Mouse (Mus musculus) erythroblast, embryonic 14.5 days (primary cell): ENCODE measurements around the gene Kmt2e. TPM values are rescaled to one million over a fixed set of nuclear protein-coding genes. Genes with fewer than 3 reads are reported as not detected.

ENCODE experiments used
- H3K27me3 ChIP-seq: 2 replicates; pipeline ENCODE4 v1.6.1; 2012; ENCODE audit warnings: inconsistent platforms; ENCODE audit not compliant: control insufficient read depth
- H3K36me3 ChIP-seq: 2 replicates; pipeline ENCODE4 v1.6.1; 2012; ENCODE audit warnings: mild to moderate bottlenecking, inconsistent platforms; ENCODE audit not compliant: control insufficient read depth
- H3K4me1 ChIP-seq: 2 replicates; pipeline ENCODE4 v1.6.1; 2012; ENCODE audit warnings: inconsistent platforms; ENCODE audit not compliant: control insufficient read depth
- H3K4me3 ChIP-seq: replicated peaks from 2 replicates; pipeline ENCODE3; 2012; ENCODE audit warnings: moderate library complexity, mild to moderate bottlenecking, inconsistent platforms
- H3K9me3 ChIP-seq: 2 replicates; pipeline ENCODE4 v1.6.1; 2012; ENCODE audit warnings: low read length, inconsistent platforms, mixed read lengths; ENCODE audit not compliant: control insufficient read depth
- GATA1 ChIP-seq: IDR thresholded peaks from 2 replicates; pipeline ENCODE4 v1.6.1; 2012; ENCODE audit warnings: low read length, inconsistent platforms, mixed read lengths
- TAL1 ChIP-seq: IDR thresholded peaks from 3 replicates; pipeline ENCODE4 v1.6.1; 2012; ENCODE audit warnings: low read length, inconsistent platforms, mixed read lengths
- polyA plus RNA-seq: library from polyadenylated mRNA; stranded (reverse); fragments of >175 nt; gene quantifications from 2 replicates; pipeline ENCODE4 v1.2.3, GENCODE M21; 2012

Gene Kmt2e
- polyA plus RNA-seq, 1 experiment: 1.4 TPM

- peaks cover 51% of the 10 kb centered on the region for H3K36me3 ChIP-seq
- TF ChIP-seq GATA1 (no peak), TAL1 (no peak)
- H3K9me3 ChIP-seq: no peaks in the 10 kb centered on the region
- no peaks in the 10 kb centered on the region for H3K27me3 ChIP-seq
- no peaks in the 10 kb centered on the region for H3K4me1 ChIP-seq
- no peak overlapping the region for H3K4me3 ChIP-seq
Measured at GRCm38 (mm10) chr5:23505578-23505977, 71.3 kb downstream of the Kmt2e start.

- H3K4me1 ChIP-seq: no peaks in the 10 kb centered on the region
- H3K9me3 ChIP-seq: no peaks in the 10 kb centered on the region
- H3K4me3 ChIP-seq: no peak overlapping the region
- H3K36me3 ChIP-seq: peaks cover 35% of the 10 kb centered on the region
- H3K27me3 ChIP-seq: no peaks in the 10 kb centered on the region
- TF ChIP-seq GATA1 (no peak), TAL1 (no peak)
Measured at GRCm38 (mm10) chr5:23507210-23507609, 73.0 kb downstream of the Kmt2e start.

GRCm38 (mm10) chr5:23508630-23509029, 74.4 kb downstream of the Kmt2e start:
- peaks cover 26% of the 10 kb centered on the region for H3K36me3 ChIP-seq
- no peak for TF ChIP-seq TAL1
- no peak for TF ChIP-seq GATA1
- H3K27me3 ChIP-seq: no peaks in the 10 kb centered on the region
- no peaks in the 10 kb centered on the region for H3K9me3 ChIP-seq
- no peaks in the 10 kb centered on the region for H3K4me1 ChIP-seq
- no peak overlapping the region for H3K4me3 ChIP-seq

DNA sequence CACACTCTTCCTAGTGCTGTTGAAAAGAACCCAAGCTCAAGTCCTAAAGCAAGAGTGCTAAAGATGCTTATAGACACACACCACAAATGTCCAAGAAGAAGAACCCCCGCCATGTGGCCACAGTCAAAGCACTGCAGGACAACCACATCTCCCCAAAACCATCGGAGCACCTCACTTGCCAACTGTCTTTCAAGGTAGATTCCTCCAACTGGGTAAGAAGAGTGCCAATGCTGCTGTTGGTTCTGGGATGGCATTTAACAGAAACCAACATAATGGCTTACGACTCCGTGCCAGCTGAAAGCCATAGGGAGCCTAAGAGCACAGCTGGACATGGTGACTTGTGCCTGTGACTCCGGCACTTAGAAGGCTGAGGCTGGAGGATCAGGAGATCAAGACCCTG, 77.2 kb downstream of the Kmt2e start:
- no peaks in the 10 kb centered on the region for H3K27me3 ChIP-seq
- H3K9me3 ChIP-seq: no peaks in the 10 kb centered on the region
- no peaks in the 10 kb centered on the region for H3K4me1 ChIP-seq
- TF ChIP-seq GATA1: no peak
- TF ChIP-seq TAL1: no peak
- peaks cover 8% of the 10 kb centered on the region; the same call in 1 of the 2 replicates for H3K36me3 ChIP-seq
- H3K4me3 ChIP-seq: no peak overlapping the region

DNA sequence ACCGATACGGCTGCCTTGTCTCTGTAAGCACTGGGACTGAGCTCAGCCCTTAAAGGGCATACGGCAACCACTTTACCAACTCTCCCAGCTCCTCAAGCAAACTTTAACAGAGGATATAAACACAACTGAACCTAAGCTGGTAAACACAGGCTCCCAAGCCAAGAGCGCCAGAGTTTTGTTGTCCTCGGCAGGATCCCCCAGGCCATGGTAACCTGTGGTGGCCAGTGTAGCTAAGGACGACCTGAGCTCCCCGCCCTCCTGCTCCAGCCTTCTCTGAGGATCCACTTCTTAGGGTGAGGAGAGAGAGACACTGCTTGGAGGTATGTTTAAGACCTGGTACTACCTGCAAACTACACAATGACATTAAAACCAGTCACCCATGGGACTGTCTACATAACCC, 78.3 kb downstream of the Kmt2e start:
- H3K4me3 ChIP-seq: no peak overlapping the region
- no peaks in the 10 kb centered on the region for H3K27me3 ChIP-seq
- TF ChIP-seq GATA1: no peak
- TF ChIP-seq TAL1: no peak
- H3K4me1 ChIP-seq: no peaks in the 10 kb centered on the region
- H3K36me3 ChIP-seq: peaks cover 8% of the 10 kb centered on the region; the same call in 1 of the 2 replicates
- H3K9me3 ChIP-seq: no peaks in the 10 kb centered on the region

GRCm38 (mm10) chr5:23513468-23513867, 79.2 kb downstream of the Kmt2e start:
- Histone ChIP-seq H3K27me3 (no peaks in the 10 kb centered on the region), H3K4me1 (no peaks in the 10 kb centered on the region), H3K9me3 (no peaks in the 10 kb centered on the region), H3K36me3 (peaks cover 8% of the 10 kb centered on the region; the same call in 1 of the 2 replicates), H3K4me3 (no peak overlapping the region)
- TF ChIP-seq GATA1 (no peak), TAL1 (no peak)

DNA sequence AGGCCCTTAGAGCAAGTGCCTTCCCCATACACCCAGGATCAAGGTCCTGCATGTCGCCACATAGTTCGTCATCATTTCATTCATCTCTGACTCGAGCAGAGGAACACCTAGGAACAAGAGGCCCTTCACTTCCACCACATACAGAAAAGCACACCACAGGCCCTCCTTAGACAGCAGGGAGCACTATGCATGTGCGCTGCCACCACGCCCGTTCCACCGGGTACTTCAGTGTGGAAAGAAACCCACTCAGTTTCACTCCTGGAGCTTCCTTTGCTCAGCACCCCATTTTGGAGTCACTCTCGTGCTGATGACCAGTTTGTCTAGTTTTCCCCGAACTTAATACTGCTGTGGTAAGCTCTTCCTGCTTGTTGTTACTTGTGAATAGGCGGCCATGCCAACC, 80.8 kb downstream of the Kmt2e start:
- Histone ChIP-seq H3K4me3 (no peak overlapping the region), H3K4me1 (no peaks in the 10 kb centered on the region), H3K36me3 (peaks cover 8% of the 10 kb centered on the region; the same call in 1 of the 2 replicates), H3K9me3 (no peaks in the 10 kb centered on the region), H3K27me3 (no peaks in the 10 kb centered on the region)
- TF ChIP-seq TAL1: no peak
- TF ChIP-seq GATA1: no peak

DNA sequence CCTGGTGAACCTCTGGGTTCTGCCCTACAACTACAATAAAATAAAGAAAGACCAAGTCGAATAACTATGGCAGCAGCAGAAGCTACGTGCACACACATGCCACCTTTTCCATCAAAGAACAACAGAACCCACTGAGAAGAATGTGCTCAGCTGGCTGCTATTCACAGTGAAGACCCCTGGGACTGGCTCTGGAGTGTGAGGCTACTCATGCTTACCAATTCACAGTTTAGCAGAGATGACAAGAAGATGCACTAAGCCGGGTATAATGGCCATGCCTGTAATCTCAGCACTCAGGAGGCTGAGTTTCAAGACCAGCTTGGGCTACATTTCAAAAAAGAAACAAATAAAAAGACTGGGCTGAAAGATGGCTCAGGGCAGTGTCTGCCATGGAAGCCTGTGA, 82.7 kb downstream of the Kmt2e start:
- H3K27me3 ChIP-seq: no peaks in the 10 kb centered on the region
- H3K9me3 ChIP-seq: no peaks in the 10 kb centered on the region
- no peak for TF ChIP-seq TAL1
- no peak for TF ChIP-seq GATA1
- no peaks in the 10 kb centered on the region for H3K4me1 ChIP-seq
- no peak overlapping the region for H3K4me3 ChIP-seq
- H3K36me3 ChIP-seq: peaks cover 8% of the 10 kb centered on the region; the same call in 1 of the 2 replicates

GRCm38 (mm10) chr5:23517839-23518238, 83.6 kb downstream of the Kmt2e start:
- Histone ChIP-seq H3K27me3 (no peaks in the 10 kb centered on the region), H3K4me3 (no peak overlapping the region), H3K36me3 (peaks cover 6% of the 10 kb centered on the region; the same call in 1 of the 2 replicates), H3K4me1 (no peaks in the 10 kb centered on the region), H3K9me3 (no peaks in the 10 kb centered on the region)
- TF ChIP-seq GATA1: no peak
- TF ChIP-seq TAL1: no peak

DNA sequence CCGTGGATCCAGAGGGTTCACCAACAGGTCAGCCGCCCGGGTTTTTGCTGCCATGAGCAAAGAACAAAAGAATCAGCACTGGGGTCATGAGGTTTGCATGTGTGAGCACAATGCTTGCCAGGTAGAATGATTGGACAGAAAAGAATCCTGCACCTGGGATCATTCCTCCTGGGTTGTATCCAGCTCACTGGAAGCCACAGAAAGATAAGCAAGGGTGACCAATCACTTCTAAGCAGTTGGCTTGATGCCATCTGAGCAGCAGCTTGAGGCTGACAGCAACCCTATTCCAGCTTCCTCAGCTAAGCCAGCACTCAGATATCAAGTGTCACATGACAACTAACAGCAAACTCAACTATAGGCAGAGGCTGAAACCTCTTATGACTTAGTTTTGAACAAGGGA, 84.4 kb downstream of the Kmt2e start:
- TF ChIP-seq TAL1: no peak
- H3K27me3 ChIP-seq: no peaks in the 10 kb centered on the region
- H3K9me3 ChIP-seq: no peaks in the 10 kb centered on the region
- H3K4me3 ChIP-seq: no peak overlapping the region
- H3K4me1 ChIP-seq: no peaks in the 10 kb centered on the region
- H3K36me3 ChIP-seq: peaks cover 3% of the 10 kb centered on the region; the same call in 1 of the 2 replicates
